Mouse (Mus musculus): ENCODE data around the gene Pcgf2. TPM values are rescaled to one million over a fixed set of nuclear protein-coding genes. Genes with fewer than 3 reads are reported as not detected.
"Not testable (repeated sequence)": the region's sequence is repeated elsewhere in the genome, so short reads cannot be mapped to it uniquely, and the experiment has no call there.

Pcgf2 gene
- 10 to 100 TPM; 69.9 to 71.5 TPM for total RNA-seq (2021)
- long read RNA-seq, experiment 1, partial matches to known transcripts, result 4 of 18 reads
- long read RNA-seq, experiment 1, other reads (novel, unspliced or antisense), result 14 of 18 reads
- long read RNA-seq, experiment 2, partial matches to known transcripts, result 5 of 26 reads
- long read RNA-seq, experiment 2, other reads (novel, unspliced or antisense), result 21 of 26 reads

DNA sequence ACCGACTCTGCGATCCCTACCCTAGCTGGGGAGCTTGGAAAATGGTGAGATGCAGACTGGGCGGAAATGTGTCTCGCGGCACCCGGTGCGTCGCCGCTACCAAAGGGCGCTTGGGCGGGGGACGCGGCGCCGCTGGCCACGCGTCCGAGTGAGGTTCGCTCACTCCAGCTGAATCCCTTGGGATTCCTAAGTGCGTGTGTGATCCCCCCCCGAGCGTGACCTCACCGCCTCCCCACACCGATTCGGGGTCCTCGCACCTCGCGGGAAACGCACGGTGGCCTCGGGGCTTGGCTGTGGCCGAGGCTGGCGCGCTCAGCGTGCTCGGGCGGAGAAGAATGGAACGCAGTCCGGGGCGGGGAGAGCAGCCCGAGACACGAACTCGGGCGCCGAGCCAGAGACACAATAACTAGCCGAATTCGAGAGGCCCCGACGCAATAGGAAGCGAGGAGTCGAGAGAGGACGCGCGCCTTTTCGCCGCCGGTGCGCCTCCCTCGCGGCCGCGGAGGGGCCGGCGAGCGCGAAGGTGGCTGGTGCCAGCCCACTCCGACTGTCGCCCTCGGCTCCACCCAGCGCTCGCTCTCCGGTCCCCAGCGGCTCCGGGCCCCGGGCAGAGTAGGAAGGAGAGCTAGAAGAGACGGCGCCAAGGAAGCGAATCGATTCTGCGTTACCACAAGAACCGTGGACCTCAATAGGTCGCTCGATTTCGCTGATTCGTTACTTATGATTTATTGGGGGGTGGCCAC, at the start of gene Pcgf2:
Pcgf2 (minus strand) TSS at position 495 of the 743 bp plus-strand sequence.
- peak in 1 of 2 experiments; percentile 68 for DNase-seq (ENCODE audit: low spot score in 2 of 2)

DNA sequence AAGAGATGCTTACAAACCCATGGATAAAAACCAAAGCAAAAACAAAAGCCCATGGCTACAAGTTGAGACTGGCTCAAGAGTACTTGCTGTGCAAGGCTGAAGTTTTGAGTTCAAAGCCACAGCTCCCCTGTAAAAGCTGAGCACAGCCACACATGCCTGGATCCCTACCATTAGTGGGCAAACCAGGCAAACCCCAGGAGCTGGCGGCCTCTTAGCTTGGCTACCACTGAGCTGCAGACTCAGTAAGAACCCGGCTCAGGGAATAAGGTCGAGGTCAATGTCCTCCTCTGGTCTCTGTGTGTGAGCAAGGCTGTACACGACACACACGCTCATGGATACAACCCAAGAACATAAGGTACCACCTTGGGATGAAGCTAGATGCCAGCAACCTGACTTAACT, 48.2 kb upstream of the Pcgf2 start:
- DNase-seq (ENCODE audit: low spot score in 2 of 2), result no peak

DNA sequence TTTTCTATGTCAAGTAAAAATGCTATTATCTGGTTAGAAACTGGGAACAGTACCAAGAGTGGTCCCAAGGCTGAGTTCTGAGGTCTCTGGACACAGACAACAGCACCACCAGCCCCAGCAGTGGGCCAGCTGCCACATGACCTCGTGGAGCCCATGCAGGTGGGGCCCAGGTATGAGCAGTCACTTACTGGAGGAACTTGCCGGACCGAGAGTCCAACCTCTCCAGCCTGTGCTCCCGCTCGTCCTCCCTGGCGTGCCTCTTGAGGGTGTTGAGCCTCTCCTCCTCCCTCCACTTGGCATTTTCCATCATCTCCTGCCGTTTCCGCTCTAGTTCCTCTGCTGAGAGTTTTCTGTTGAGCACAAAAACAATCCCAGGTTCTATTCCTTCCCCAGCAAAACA, 47.5 kb upstream of the Pcgf2 start:
- no peak for DNase-seq (ENCODE audit: low spot score in 2 of 2)

DNA sequence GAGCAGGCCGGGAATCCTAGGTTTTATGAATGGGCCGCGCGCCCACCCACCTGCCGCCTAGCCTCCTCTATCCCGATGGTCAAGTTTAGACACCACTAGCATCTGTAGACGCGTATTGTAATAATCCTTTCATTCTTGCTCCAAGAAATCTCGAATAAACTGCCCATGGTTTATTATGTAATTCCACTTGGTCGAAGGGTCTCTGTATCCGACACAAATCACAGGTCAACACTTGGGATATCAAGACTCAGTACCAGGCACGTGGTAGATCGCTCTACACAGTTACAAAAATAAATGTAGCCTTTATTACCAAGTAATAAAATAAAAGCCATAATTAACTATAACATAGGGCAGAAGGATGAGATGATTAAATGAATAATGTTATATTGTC, 45.0 kb upstream of the Pcgf2 start:
- DNase-seq (ENCODE audit: low spot score in 2 of 2), result no peak

DNA sequence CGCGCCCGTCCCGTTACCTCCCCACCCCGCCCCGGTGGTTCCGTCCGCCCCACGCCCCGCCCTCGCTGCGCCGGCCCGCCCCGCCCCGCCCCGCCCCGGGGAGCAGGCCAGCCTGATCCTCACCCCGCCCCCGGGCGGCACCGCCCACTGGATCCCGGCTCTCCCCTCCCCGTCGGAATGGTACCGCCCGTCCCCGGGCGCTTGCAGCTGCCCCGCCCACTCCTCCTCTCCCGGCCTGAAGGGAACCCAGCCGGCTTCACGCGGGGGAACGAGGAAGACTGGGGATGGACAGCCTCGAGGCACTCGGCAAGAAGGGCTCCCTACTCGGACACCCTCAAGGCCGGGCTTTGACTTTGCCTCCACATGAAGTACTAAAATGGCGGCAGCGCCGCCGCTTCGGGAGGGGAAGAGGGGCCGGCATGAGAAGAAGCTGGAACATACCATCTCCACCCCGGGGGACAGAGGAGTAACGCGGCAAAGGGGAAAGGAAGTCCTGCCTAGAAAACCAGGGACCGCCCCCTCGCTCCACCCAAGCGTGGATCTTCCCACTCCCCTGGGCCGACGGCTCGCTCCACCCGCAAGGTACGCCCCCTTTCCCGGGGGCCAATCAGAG, 44.5 kb upstream of the Pcgf2 start:
- peak; percentile 97 to 99 for DNase-seq (ENCODE audit: low spot score in 2 of 2)

DNA sequence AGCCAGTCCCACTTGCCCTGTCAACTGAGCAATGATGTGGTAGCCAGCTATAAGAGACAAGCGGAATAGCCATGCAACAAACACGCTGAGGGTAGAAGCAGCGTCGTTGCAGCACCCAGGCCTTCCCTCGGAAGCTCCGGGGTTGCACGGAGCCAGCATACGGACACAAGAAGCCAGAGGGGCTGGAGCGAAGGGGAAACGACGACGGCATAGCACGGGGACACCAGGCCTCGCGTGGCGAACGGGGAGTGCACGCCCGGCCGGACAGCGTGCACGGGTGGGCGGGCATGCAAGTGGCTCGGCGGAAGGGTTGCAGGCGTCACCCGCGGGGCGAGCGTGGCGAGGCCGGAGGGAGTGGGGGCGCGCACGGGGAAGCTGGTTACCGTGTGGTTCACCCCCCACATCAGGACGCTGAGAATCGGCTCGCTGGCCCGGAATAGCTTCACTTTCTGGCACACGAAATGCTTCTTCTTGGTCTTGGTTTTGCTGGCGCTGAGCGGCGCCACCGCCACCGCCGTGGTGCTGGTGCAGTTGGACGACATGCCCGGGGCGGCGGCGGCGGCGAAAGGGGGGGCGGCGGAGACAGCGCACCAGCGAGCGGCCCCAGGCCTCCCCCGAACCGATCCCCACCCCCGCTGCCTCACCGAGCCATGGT, 43.9 kb upstream of the Pcgf2 start, which contains the start of gene Pip4k2b:
Pip4k2b (minus strand) TSS at position 642 of the 655 bp plus-strand sequence.
- DNase-seq (ENCODE audit: low spot score in 2 of 2), result peak in 1 of 2 experiments; percentile 21

DNA sequence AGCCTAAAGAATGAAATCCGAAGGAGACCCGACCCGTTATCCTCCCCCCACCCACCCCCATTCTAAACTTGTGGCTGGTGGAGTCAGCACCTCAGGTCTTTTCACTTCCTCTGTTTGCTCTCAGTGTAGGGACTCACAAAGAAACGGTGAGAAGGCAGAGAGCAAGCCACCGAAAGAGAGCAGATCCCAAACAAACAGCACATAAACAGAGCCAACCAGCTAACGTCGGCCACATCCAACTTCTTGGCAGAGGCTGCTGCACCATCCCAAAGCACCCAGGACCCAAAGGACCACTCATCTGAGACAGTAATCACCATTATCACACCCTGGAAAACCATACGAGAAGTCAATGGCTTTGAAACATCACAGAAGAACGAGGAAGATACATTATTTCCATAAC, 43.1 kb upstream of the Pcgf2 start:
- DNase-seq (ENCODE audit: low spot score in 2 of 2), result no peak

DNA sequence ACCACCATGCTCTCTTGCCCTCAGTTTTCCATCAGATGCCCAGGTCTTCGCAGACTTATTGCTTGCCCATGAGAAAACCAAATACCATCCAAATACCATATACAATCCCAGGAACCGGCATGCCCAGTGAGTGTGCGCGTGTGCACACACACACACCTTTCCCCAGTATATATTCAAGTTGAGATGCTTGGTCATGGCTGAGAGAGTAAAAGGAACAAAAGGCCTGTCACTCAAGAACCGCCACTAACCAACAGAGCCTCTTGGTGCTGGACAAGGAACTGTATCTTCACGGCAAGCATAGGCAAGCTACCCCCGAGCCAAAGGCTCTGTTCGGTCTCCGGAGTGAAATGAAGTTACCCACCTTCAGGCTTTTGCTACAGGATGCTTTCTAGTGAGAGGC, 42.3 kb upstream of the Pcgf2 start:
- no peak for DNase-seq (ENCODE audit: low spot score in 2 of 2)

DNA sequence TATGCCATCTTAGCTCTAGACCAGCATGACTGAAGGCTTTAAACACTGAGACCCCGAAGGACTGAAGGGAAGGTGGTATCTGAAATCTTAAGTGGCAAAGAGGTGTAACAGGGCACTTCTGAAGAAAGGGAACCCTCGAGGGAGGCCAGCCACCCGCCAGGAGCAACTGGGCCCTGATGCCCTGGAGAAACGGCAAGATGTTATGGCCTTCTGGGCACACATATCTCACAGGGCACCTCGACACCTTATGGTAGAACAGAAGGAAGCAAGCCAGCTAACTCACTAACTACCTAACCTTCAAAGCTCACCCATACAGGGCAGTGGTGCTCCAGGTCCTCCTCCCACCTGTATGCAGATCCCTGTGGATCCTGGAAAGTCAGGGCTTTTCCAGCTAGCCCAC, 41.9 kb upstream of the Pcgf2 start:
- no peak for DNase-seq (ENCODE audit: low spot score in 2 of 2)

DNA sequence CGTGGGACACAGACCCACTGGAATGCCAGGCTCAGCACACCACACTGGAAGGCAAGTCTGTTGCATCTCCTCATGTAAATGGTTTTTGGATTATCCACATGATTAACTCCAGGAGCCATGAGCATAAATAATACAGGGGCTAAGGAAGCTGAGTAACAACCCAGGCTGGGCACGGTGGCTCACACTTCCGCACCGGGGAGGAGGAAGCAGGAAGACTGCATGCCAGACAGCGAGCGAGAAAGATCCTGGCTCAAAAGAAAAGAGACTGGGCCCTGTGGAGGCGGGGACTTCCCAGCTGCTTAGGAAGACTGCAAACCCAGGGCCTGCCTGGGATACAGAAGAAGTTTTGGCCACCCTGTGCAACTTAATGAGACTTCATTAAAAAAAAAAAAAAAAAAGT, 39.9 kb upstream of the Pcgf2 start:
- DNase-seq (ENCODE audit: low spot score in 2 of 2), result no peak

DNA sequence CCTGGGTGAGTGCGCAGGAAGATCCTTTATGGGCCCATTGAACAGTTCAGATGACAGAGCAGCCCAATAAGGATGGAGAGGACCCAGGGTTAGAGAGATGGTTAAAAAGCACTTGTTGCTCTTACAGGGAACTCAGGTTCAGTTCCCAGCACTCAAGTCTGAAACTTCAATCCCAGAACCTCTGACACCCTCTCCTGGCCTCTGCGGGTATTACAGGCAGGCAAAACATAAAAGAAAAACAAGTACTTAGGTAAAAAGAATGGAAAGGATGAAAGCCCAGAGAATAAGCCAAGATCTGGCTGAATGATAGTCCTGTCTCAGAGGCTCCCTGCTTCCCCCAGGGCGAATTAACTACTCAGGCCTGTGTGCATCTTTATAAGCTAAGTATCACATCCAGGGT, 38.9 kb upstream of the Pcgf2 start:
- DNase-seq (ENCODE audit: low spot score in 2 of 2), result no peak

DNA sequence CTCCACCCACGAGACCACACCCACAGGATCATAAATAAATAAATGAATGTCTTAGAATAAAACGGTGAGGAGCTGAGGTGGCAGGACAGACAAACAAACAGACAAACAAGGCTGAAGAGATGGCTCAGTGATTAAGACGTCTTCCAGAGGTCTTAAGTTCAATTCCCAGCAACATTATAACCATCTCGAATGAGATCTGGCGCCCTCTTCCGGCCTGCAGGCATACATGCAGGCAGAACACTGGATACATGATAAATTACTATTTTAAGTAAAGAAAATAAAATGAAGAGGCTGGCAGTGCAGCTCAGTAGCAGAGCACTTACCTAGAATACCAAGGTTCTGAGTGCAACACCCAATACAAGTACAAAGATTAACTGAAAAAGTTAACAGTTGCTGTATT, 38.4 kb upstream of the Pcgf2 start:
- no peak for DNase-seq (ENCODE audit: low spot score in 2 of 2)

DNA sequence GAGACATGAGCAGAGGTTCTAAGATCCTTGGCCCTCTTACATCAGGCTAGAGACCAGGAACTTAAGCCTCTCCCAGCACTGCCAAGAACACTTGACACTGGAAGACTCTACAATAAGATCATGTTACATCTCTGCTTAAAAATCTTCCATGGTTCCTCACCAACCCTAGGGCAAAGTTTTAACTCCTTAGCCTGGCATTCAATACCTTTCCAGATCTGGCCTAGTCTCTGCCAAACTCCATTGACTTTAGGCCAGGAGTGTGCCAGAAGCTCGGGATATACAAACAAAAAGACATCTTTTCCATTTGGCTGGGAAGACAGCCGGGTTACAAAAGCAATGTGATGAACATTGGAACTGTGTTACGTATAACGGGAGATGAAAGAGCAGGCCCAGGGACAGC, 37.3 kb upstream of the Pcgf2 start:
- no peak for DNase-seq (ENCODE audit: low spot score in 2 of 2)

DNA sequence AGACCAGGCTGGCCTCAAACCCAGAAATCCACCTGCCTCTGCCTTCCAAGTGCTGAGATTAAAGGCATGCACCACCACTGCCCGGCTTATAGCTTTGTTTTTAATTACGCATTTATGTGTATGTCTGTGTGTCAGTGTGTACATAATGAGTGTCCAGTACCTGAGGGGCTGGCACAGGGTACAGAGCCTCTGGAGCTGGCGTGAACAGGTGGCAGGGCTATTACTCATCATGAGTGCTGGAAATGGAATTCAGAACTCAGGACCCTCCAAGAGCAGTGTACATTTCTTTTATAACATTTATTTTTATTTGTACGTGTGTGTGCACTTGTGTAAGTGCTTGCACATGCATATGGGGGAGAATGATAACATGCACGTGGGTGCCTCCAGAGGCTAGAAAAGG, 36.3 kb upstream of the Pcgf2 start:
- DNase-seq (ENCODE audit: low spot score in 2 of 2), result no peak

DNA sequence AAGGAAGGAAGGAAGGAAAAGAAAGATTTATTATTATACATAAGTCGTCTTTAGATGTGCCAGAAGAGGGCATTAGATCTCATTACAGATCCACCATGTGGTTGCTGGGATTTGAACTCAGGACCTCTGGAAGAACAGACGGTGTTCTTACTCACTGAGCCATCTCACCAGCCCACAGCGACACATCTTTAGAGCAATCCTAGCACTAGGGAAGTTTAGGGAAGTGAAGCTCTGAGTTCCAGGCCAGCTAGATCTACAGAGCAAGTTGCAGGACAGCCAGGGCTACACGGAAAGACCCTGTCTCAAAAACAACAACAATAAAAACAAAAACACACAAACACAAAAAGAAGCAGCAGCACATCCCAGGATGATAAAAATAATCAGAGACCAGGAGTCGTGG, 34.5 kb upstream of the Pcgf2 start:
- not testable (repeated sequence) for DNase-seq (ENCODE audit: low spot score in 2 of 2)

DNA sequence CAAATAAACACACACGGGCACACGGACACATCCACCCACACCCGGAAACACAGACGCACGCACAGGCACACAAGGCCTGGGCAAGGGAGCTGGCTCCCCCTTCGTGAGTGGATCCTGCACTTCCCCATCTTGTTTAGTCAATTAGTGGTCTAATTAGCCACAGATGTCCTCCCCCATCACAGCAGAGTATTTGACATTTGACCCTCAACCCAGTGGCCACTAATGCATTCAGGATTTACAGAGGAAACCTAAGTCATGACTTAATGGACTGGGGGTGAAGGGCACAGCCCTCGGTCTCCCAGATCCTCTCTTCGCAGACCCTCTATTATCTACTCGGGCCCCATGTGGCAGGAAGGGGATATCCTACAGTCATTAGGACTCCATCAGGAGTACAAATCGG, 33.4 kb upstream of the Pcgf2 start:
- no peak for DNase-seq (ENCODE audit: low spot score in 2 of 2)

DNA sequence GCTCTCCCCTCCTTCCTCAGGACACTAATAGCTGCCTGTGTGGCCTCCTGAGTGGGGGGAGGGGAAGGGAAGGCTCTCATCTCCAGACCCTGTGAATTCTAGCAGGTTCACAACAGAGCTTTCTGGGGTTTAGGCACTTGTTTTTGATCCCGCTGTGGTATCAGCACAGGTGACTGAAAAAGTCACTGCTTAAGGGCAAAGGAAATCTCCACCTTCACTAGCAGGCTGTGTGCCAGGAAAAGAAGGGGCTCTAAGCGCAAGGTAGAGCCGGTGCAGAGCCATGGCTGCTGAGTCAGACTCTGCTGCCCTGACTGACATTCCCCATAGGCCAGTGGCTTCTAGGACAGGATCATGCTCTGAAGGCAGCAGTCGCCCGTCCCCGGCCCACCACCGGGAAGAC, 28.4 kb upstream of the Pcgf2 start:
- DNase-seq (ENCODE audit: low spot score in 2 of 2), result no peak

DNA sequence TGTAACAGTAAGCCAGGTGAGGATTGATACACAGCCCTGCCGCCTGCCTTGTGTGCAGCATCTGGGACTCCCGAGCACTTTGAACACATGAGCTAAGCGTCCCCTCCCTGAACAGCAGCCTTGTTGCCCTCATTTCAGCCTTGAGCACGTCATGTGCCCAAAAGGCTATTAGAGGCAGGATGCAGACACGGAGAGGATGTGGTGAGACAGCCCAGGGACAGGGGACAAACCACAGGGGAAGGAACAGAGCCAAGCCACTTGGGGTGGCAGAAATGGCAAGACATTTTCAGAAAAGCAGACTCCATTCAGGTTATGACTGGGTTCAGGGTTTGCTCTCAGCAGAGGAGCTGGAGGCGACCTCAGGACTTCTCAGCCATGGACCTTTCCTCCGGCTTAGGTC, 28.0 kb upstream of the Pcgf2 start:
- DNase-seq (ENCODE audit: low spot score in 2 of 2), result no peak

DNA sequence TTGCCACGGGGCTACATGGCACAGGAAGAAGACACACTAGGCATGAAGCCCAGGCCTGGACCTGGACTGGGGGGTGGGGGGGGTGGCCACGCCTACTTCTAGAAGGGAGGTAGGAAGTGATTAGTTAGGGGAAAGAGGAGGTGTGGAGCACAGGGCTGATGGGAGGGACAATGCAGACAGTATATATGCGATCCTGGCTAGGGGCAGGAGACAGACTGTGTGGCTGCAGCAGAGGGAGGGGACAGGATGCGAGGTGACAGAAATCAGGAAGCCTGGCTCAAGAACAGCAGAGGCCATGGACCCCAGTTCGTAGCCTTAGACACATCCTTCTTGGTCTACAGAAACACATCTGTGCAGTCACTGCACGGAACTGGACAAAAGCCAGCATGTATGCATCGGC, 23.4 kb upstream of the Pcgf2 start:
- DNase-seq (ENCODE audit: low spot score in 2 of 2), result no peak

DNA sequence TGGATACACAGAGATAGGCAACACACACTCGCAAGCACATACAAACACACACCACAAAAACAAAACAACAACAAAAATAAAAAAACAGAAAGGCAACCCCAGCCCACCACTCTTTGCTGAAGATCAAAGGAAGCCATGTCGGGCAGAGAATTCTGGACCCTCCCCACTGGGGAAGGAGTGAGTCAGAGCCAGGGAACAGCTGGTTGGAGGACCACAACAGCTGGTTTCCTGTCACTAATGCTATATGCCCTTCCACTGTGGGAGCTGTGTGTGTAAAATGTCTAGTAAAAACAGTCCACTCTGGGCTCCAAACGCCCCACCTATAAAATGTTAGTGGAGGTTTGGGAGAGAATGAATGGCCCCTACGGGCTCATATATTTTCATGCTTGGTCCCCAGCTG, 21.0 kb upstream of the Pcgf2 start:
- DNase-seq (ENCODE audit: low spot score in 2 of 2), result no peak

DNA sequence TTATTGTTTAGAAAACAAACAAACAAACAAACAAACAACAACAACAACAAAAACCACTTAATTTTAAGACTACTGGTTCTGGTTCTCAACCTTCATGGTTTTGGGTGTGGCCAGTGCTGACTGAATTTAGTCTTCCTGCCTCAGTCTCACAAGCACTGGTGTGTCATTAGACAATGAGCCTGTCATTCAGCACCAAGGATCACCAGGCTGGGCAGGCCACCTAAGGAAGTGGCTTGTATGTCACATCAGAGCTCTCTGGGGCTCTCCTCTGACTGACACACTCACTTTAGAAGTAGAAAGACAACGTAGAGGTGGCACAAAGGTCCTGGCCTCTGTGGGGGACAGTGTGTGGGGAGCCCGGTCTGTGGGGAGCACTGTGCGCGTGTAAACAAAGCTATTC, 18.7 kb upstream of the Pcgf2 start:
- DNase-seq (ENCODE audit: low spot score in 2 of 2), result no peak

DNA sequence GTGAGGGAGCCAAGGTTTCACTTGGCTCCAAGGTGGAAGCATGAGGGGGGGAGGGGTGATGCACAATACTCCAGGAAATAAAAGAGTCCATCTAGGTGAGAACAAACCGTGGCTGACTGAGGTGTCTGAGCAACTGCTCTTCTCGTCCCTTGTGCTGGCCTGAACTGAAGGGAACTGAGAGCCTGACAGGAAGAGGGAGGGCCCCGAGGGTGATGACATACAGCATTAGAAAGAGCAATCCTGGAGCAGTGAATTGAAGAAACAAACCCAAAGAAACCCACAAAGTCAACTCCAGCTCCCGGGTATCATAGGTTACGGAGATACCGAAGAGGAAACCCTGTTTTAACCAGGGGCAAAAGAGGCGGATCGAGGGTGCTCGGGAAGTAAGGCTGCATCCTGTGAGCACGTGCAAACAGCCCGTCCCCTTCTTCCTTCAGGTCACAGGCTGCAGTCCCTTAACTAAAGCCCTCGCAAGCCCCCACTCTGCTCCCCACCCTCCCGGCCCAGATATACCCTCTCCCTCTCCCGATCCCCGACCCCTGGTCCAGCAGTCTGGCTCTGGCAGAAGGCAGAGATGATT, 18.1 kb upstream of the Pcgf2 start:
- no peak for DNase-seq (ENCODE audit: low spot score in 2 of 2)

Measured in adrenal gland, postnatal 4 days (tissue).